Mouse (Mus musculus) bone marrow macrophage, adult 2 months (primary cell): Measurements from ENCODE around the gene Sik3.

ENCODE experiments used
- CTCF ChIP-seq: IDR thresholded peaks from 2 replicates; pipeline ENCODE4 v1.5.1; 2012; ENCODE audit warnings: low read depth, mild to moderate bottlenecking, low read length, moderate library complexity
- POLR2A ChIP-seq: IDR thresholded peaks from 2 replicates; pipeline ENCODE4 v1.6.1; 2012; ENCODE audit warnings: mild to moderate bottlenecking, low read depth, low read length, borderline replicate concordance

DNA sequence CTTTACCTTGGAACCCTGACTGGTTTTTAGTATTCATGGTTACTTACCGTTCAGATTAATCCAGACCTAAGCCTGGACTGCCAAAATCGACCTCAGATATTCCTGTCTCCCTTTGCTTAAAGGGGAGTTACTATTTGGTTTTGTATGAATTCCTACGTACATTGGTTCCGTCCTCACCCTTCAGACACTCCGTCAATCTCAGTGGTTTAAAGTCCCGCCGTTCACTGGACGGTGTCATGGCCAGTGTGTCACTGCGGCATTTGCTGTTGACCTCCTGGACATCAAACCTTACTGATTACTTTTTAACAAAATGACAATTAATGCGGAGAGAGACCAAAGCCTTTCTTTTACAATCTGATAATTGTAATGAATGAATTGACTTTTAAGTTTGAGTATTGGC, 76.1 kb downstream of the Sik3 start:
- TF ChIP-seq CTCF (no peak), POLR2A (no peak)
